Mouse (Mus musculus): ENCODE data around the gene Rangrf.
"Not testable (repeated sequence)": the region's sequence is repeated elsewhere in the genome, so short reads cannot be mapped to it uniquely, and the experiment has no call there.

Rangrf gene

GRCm38 (mm10) chr11:68975601-68976000 is 616 bp upstream of the Rangrf start:
- no peak for DNase-seq (ENCODE audit: low spot score)

- no peak for DNase-seq (ENCODE audit: low spot score)
These were observed 930 bp downstream of the Rangrf start for GRCm38 (mm10) chr11:68974059-68974450.

GRCm38 (mm10) chr11:68973250-68974058 is 1.5 kb downstream of the Rangrf start:
- peak; percentile 74 for DNase-seq (ENCODE audit: low spot score)

- peak; percentile 60 for DNase-seq (ENCODE audit: low spot score)
These were observed 4.8 kb downstream of the Rangrf start for GRCm38 (mm10) chr11:68970232-68970631.

GRCm38 (mm10) chr11:68968752-68969151 is 6.2 kb downstream of the Rangrf start:
- no peak for DNase-seq (ENCODE audit: low spot score)

GRCm38 (mm10) chr11:68967337-68968282 is 7.4 kb downstream of the Rangrf start, which contains the start of gene Slc25a35:
Gene Slc25a35 (plus strand): TSS chr11:68968131.
- peak; percentile 89 for DNase-seq (ENCODE audit: low spot score)

GRCm38 (mm10) chr11:68966554-68966953 is 8.4 kb downstream of the Rangrf start:
- DNase-seq (ENCODE audit: low spot score): no peak

- DNase-seq (ENCODE audit: low spot score): peak; percentile 53
These were observed 9.1 kb downstream of the Rangrf start for GRCm38 (mm10) chr11:68965845-68966244.

- no peak for DNase-seq (ENCODE audit: low spot score)
These were observed 9.9 kb downstream of the Rangrf start for GRCm38 (mm10) chr11:68965050-68965449.

- no peak for DNase-seq (ENCODE audit: low spot score)
These were observed 11.6 kb downstream of the Rangrf start for GRCm38 (mm10) chr11:68963405-68963804.

- not testable (repeated sequence) for DNase-seq (ENCODE audit: low spot score)
These were observed 12.8 kb downstream of the Rangrf start for GRCm38 (mm10) chr11:68962159-68962558.

- no peak for DNase-seq (ENCODE audit: low spot score)
These were observed 13.4 kb downstream of the Rangrf start for GRCm38 (mm10) chr11:68961596-68961995.

GRCm38 (mm10) chr11:68957971-68958370 is 17.0 kb downstream of the Rangrf start:
- no peak for DNase-seq (ENCODE audit: low spot score)

GRCm38 (mm10) chr11:68957308-68957707 is 17.7 kb downstream of the Rangrf start, which contains the start of gene Arhgef15:
Gene Arhgef15 (minus strand): TSS chr11:68957480.
- no peak for DNase-seq (ENCODE audit: low spot score)

- no peak for DNase-seq (ENCODE audit: low spot score)
These were observed 18.3 kb downstream of the Rangrf start for GRCm38 (mm10) chr11:68956697-68957096.

- no peak for DNase-seq (ENCODE audit: low spot score)
These were observed 18.9 kb downstream of the Rangrf start for GRCm38 (mm10) chr11:68956107-68956506.

- DNase-seq (ENCODE audit: low spot score): no peak
These were observed 19.5 kb downstream of the Rangrf start for GRCm38 (mm10) chr11:68955473-68955872.

GRCm38 (mm10) chr11:68954408-68954807 is 20.6 kb downstream of the Rangrf start:
- no peak for DNase-seq (ENCODE audit: low spot score)

- DNase-seq (ENCODE audit: low spot score): no peak
These were observed 21.1 kb downstream of the Rangrf start for GRCm38 (mm10) chr11:68953903-68954302.

- DNase-seq (ENCODE audit: low spot score): no peak
These were observed 27.4 kb downstream of the Rangrf start for GRCm38 (mm10) chr11:68947542-68947993.

GRCm38 (mm10) chr11:68946806-68947440 is 28.1 kb downstream of the Rangrf start:
- no peak for DNase-seq (ENCODE audit: low spot score)

GRCm38 (mm10) chr11:68946001-68946400 is 29.0 kb downstream of the Rangrf start:
- no peak for DNase-seq (ENCODE audit: low spot score)
